Mouse (Mus musculus): Measurements from ENCODE around the gene Fbxo42. TPM values are rescaled to one million over a fixed set of nuclear protein-coding genes. Genes with fewer than 3 reads are reported as not detected.

The Fbxo42 gene
- total RNA-seq, 2 experiments from 2014 or later, result 43.2 to 54.4 TPM

GRCm38 (mm10) chr4:141243636-141244035, 95.9 kb downstream of the Fbxo42 start:
- no peak for ATAC-seq (replicated peaks; ENCODE audit: low FRiP score, poor library complexity, severe bottlenecking)

DNA sequence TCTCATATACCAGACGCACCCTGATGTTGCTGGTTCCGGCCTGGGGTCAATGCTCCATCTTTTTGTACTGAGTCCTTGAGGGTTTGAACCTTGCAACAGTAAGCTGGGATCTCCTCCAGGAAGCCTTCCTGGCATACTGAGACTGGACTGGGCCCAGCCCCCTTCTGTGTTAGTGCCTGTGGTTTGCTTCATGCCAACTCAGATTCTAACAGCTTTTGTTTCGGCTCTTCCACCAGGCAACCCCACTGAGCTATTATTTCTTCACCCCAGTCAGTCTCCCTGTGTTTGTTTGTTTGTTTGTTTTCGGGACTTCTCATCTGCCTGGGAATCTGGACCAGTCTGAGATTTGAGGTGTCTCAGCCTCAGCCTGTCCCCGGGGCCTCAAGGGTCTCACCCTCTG, 96.7 kb downstream of the Fbxo42 start:
- ATAC-seq (replicated peaks; ENCODE audit: low FRiP score, poor library complexity, severe bottlenecking), result no peak

- ATAC-seq (replicated peaks; ENCODE audit: low FRiP score, poor library complexity, severe bottlenecking), result no peak
Observed at GRCm38 (mm10) chr4:141244931-141245425, 97.3 kb downstream of the Fbxo42 start.

GRCm38 (mm10) chr4:141246089-141246997, 98.6 kb downstream of the Fbxo42 start:
- no peak for ATAC-seq (replicated peaks; ENCODE audit: low FRiP score, poor library complexity, severe bottlenecking)

DNA sequence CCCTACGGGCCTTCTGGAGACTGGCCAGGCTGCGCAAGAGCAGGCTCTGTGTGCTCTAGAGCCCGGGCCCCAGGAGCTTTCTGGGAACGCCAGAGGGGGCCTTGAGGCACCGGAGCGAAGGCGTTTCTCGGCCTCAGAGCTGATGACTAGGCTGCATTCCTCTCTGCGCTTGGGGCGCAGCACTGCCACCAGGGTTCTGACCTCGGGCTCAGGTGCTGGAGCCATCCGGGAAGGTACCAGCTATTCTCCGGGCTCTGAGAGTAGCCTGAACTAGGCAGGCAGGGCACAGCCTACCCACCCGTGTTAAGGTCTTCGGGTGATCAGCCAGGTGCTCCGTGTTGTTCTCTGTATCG, 99.3 kb downstream of the Fbxo42 start:
- no peak for ATAC-seq (replicated peaks; ENCODE audit: low FRiP score, poor library complexity, severe bottlenecking)

- ATAC-seq (replicated peaks; ENCODE audit: low FRiP score, poor library complexity, severe bottlenecking), result no peak
Observed at GRCm38 (mm10) chr4:141247776-141248613, 100.3 kb downstream of the Fbxo42 start.

DNA sequence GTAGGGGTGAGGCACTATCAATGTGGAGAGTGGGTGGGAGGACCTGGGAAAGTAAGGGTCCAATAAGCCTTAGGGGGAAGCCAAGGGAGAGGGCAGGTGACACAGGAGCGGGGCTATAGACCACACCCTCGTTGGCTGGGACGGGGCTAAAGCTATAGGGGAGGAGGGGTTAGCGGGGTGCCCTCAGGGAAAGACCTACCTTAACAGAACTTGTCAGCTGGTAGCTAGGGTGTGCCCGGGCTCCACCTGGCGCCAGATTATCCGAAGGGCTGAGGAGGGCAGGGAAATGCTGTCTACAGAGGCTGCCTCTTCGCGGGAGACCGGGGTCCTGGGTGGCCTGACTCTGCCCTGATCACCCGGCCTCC, 100.9 kb downstream of the Fbxo42 start:
- ATAC-seq (replicated peaks; ENCODE audit: low FRiP score, poor library complexity, severe bottlenecking), result no peak

- ATAC-seq (replicated peaks; ENCODE audit: low FRiP score, poor library complexity, severe bottlenecking), result no peak
Observed at GRCm38 (mm10) chr4:141249383-141249782, 101.7 kb downstream of the Fbxo42 start.

- no peak for ATAC-seq (replicated peaks; ENCODE audit: low FRiP score, poor library complexity, severe bottlenecking)
Observed at GRCm38 (mm10) chr4:141251071-141251470, 103.4 kb downstream of the Fbxo42 start.

- no peak for ATAC-seq (replicated peaks; ENCODE audit: low FRiP score, poor library complexity, severe bottlenecking)
Observed at GRCm38 (mm10) chr4:141252641-141253040, 104.9 kb downstream of the Fbxo42 start.

Other genes with a start within 250 kb of the Fbxo42 start
- 5.4 and 7.1 TPM in 2 replicates for gene Padi2, start 241.6 kb upstream of the Fbxo42 start, total RNA-seq (2015; ENCODE audit: low replicate concordance)
- gene Padi2, start 241.6 kb upstream of the Fbxo42 start, total RNA-seq (2017; ENCODE audit: low replicate concordance), result 5.0 and 5.1 TPM in 2 replicates
- 46.7 and 50.4 TPM in 2 replicates for gene Sdhb, start 186.7 kb upstream of the Fbxo42 start, total RNA-seq (2015; ENCODE audit: low replicate concordance)
- gene Sdhb, start 186.7 kb upstream of the Fbxo42 start, total RNA-seq (2017; ENCODE audit: low replicate concordance), result 20.5 and 34.4 TPM in 2 replicates
- 6.7 and 10.0 TPM in 2 replicates for gene Atp13a2, start 161.0 kb upstream of the Fbxo42 start, total RNA-seq (2015; ENCODE audit: low replicate concordance)
- 4.9 and 5.9 TPM in 2 replicates for gene Atp13a2, start 161.0 kb upstream of the Fbxo42 start, total RNA-seq (2017; ENCODE audit: low replicate concordance)
- gene Mfap2, start 137.5 kb upstream of the Fbxo42 start, total RNA-seq (2015; ENCODE audit: low replicate concordance), result not detected in 2 replicates
- gene Mfap2, start 137.5 kb upstream of the Fbxo42 start, total RNA-seq (2017; ENCODE audit: low replicate concordance), result not detected in 2 replicates
- gene Crocc, start 87.4 kb upstream of the Fbxo42 start, total RNA-seq (2015; ENCODE audit: low replicate concordance), result not detected in 2 replicates
- gene Crocc, start 87.4 kb upstream of the Fbxo42 start, total RNA-seq (2017; ENCODE audit: low replicate concordance), result 0.34 and 4.9 TPM in 2 replicates
- 41.0 and 58.6 TPM in 2 replicates for gene Necap2, start 69.6 kb upstream of the Fbxo42 start, total RNA-seq (2015; ENCODE audit: low replicate concordance)
- gene Necap2, start 69.6 kb upstream of the Fbxo42 start, total RNA-seq (2017; ENCODE audit: low replicate concordance), result 68.0 and 75.4 TPM in 2 replicates
- gene Spata21, start 59.6 kb upstream of the Fbxo42 start, total RNA-seq (2015; ENCODE audit: low replicate concordance), result not detected in 2 replicates
- not detected in 2 replicates for gene Spata21, start 59.6 kb upstream of the Fbxo42 start, total RNA-seq (2017; ENCODE audit: low replicate concordance)
- 12.1 and 19.0 TPM in 2 replicates for gene Szrd1, start 8.1 kb upstream of the Fbxo42 start, total RNA-seq (2015; ENCODE audit: low replicate concordance)
- gene Szrd1, start 8.1 kb upstream of the Fbxo42 start, total RNA-seq (2017; ENCODE audit: low replicate concordance), result 11.8 and 17.4 TPM in 2 replicates
- gene Rsg1, start 66.0 kb downstream of the Fbxo42 start, total RNA-seq (2015; ENCODE audit: low replicate concordance), result not detected in 2 replicates
- gene Rsg1, start 66.0 kb downstream of the Fbxo42 start, total RNA-seq (2017; ENCODE audit: low replicate concordance), result 0.42 TPM in 1 of 2 replicates, not detected in the other
- gene Arhgef19, start 91.6 kb downstream of the Fbxo42 start, total RNA-seq (2015; ENCODE audit: low replicate concordance), result not detected in 2 replicates
- gene Arhgef19, start 91.6 kb downstream of the Fbxo42 start, total RNA-seq (2017; ENCODE audit: low replicate concordance), result not detected in 2 replicates
- gene Epha2, start 153.3 kb downstream of the Fbxo42 start, total RNA-seq (2015; ENCODE audit: low replicate concordance), result not detected in 2 replicates
- 0.14 TPM in 1 of 2 replicates, not detected in the other for gene Epha2, start 153.3 kb downstream of the Fbxo42 start, total RNA-seq (2017; ENCODE audit: low replicate concordance)
- not detected in 2 replicates for gene Fam131c, start 220.3 kb downstream of the Fbxo42 start, total RNA-seq (2015; ENCODE audit: low replicate concordance)
- not detected in 2 replicates for gene Fam131c, start 220.3 kb downstream of the Fbxo42 start, total RNA-seq (2017; ENCODE audit: low replicate concordance)